Mouse (Mus musculus): ENCODE measurements around the gene Drd1. TPM values are rescaled to one million over a fixed set of nuclear protein-coding genes. Genes with fewer than 3 reads are reported as not detected.

Drd1 gene
- total RNA-seq, 2 experiments from 2014 or later: 22.3 to 37.3 TPM

DNA sequence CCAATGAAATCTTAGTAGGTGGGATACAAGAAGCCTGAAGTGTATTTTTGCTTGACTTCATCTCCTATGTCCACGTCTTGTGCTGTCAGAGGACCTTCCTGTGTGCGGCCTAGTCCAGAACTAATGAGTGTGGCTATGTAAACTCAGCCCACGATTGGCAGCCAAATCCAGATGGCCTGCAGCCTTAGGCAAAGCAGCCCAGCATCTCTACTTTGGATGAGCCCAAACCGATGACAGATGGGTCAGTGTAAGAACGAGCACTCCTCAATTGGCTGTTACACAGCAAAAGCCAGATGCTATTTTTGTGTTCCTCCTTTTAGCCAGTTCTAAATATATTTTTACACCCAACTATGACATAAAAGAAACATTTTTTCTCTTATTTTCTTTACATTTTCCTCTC is 32.2 kb downstream of the Drd1 start:
- intact Hi-C loops (cut with DNase I): no loop called here

DNA sequence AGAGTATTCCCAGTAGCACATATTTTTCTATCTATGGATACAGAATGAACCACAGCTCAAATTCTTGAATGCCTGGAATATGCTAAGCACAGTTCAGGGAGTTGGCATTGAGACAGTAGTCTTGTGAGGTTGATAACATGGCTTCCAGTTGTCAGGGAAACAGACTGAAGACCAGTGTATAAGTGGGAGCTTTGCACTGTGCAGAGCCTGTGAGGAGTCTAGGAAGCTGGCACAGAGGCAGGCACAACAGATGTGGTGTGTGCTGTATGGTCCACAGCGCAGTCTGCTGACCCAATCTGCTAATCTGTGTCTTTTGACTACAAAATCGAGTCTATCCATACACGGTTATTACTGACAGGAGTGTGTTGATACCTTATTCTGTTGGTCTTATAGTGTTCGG is 46.8 kb downstream of the Drd1 start:
- peak in 1 of 2 experiments; percentile 31 for DNase-seq (ENCODE audit: extremely low spot score in 1 of 2, low spot score in 2 of 2)

More for the DNA sequence above, 32.2 kb downstream of the Drd1 start:
- peak in 1 of 2 experiments; percentile 53 for DNase-seq (ENCODE audit: extremely low spot score in 1 of 2, low spot score in 2 of 2)

More for the DNA sequence above, 46.8 kb downstream of the Drd1 start:
- intact Hi-C loops (cut with DNase I): no loop called here

Other genes with a start within 250 kb of the Drd1 start
- gene Sfxn1, start 16.2 kb upstream of the Drd1 start, total RNA-seq (2021): 10 to 100 TPM; 68.2 to 68.6 TPM
- 1 to 10 TPM; 5.6 to 6.9 TPM for gene Hrh2, start 136.4 kb upstream of the Drd1 start, total RNA-seq (2021)

All from left cerebral cortex, postnatal 10 days (tissue).